Mouse (Mus musculus): ENCODE measurements at regions not wholly inside any gene's neighbourhood (a gene's known extent, or its start where the extent isn't known, plus 50 kb on each side); places are given as distances from the start of the nearest gene placed in this dataset.
A peak's percentile ranks its signal among the peaks of the same experiment; 100 is the strongest.

GRCm38 (mm10) chrX:68313486-68313885 lies 364.9 kb upstream of the Fmr1 start:
- H3K4me3 ChIP-seq (ENCODE audit: low read depth, low read length), result no peak overlapping the region
- no peaks in the 10 kb centered on the region for H3K36me3 ChIP-seq (ENCODE audit: insufficient read depth)
- 24% methylated on average over 7 of the region's 7 CpGs for WGBS
- H3K9ac ChIP-seq, result no peak overlapping the region
- H3K4me1 ChIP-seq (ENCODE audit: insufficient read depth), result no peaks in the 10 kb centered on the region
- H3K27me3 ChIP-seq (ENCODE audit: insufficient read depth, low read length), result no peaks in the 10 kb centered on the region
- H3K27ac ChIP-seq (ENCODE audit: low read depth, low read length), result no peak overlapping the region
- TF ChIP-seq CTCF (IDR thresholded peaks at IDR 0.05; ENCODE audit: low read depth), result peak; percentile 94
- H3K4me2 ChIP-seq (ENCODE audit: low read depth), result no peak overlapping the region
- ATAC-seq (peak; percentile 94), DNase-seq (peak; percentile 90)
- H3K9me3 ChIP-seq (ENCODE audit: low read length), result no peaks in the 10 kb centered on the region

All from forebrain, postnatal 0 days (tissue).